Mouse (Mus musculus) neural tube, embryonic 14.5 days (tissue): ENCODE results near the gene Sesn1. TPM values are rescaled to one million over a fixed set of nuclear protein-coding genes. Genes with fewer than 3 reads are reported as not detected.

ENCODE experiments used
- ATAC-seq: fragments of 200-750 bp; cut with Nextera tagmentation; 2 replicates; pipeline ENCODE4 v1.8.0; 2017; ENCODE audit warnings: low read depth, mild to moderate bottlenecking, moderate TSS enrichment, moderate library complexity
- H3K27ac ChIP-seq: fragments of 300-500 bp; sonication (generic); 2 replicates; pipeline ENCODE4 v1.5.1; 2014; ENCODE audit warnings: low read depth, mild to moderate bottlenecking, control low read depth, low read length, moderate library complexity, mixed read lengths
- H3K27me3 ChIP-seq: fragments of 300-500 bp; sonication (generic); 2 replicates; pipeline ENCODE4 v1.6.1; 2014; ENCODE audit warnings: low read length; ENCODE audit not compliant: control insufficient read depth, insufficient read depth
- H3K36me3 ChIP-seq: fragments of 300-500 bp; sonication (generic); 2 replicates; pipeline ENCODE4 v1.6.1; 2014; ENCODE audit warnings: low read length, mixed read lengths; ENCODE audit not compliant: control insufficient read depth, insufficient read depth
- H3K4me1 ChIP-seq: fragments of 300-500 bp; sonication (generic); 2 replicates; pipeline ENCODE4 v1.6.1; 2014; ENCODE audit warnings: low read length; ENCODE audit not compliant: control insufficient read depth, insufficient read depth
- H3K4me2 ChIP-seq: fragments of 300-500 bp; sonication (generic); 2 replicates; pipeline ENCODE4 v1.6.1; 2014; ENCODE audit warnings: mild to moderate bottlenecking, low read depth, low read length, control low read depth
- H3K4me3 ChIP-seq: fragments of 300-500 bp; sonication (generic); 2 replicates; pipeline ENCODE4 v1.5.1; 2014; ENCODE audit warnings: low read depth, low read length, control low read depth, mixed read lengths
- H3K9ac ChIP-seq: fragments of 300-500 bp; sonication (generic); replicated peaks from 2 replicates; pipeline ENCODE4 v1.6.1; 2014; ENCODE audit warnings: low read depth, mild to moderate bottlenecking, control low read depth, low read length, mixed read lengths
- H3K9me3 ChIP-seq: fragments of 300-500 bp; sonication (generic); 2 replicates; pipeline ENCODE4 v1.6.1; 2016; ENCODE audit warnings: low read length; ENCODE audit not compliant: control insufficient read depth
- WGBS: fragments of 180-500 bp; shearing (Covaris S2); extraction: QIAGEN DNeasy Blood & Tissue Kit; methylation state at CpG from one replicate; pipeline ENCODE4 v1.1.7; 2014; 5-methylcytosine and 5-hydroxymethylcytosine counted together
- polyA plus RNA-seq: library from polyadenylated mRNA; unstranded; fragments of >200 nt; fragmentation: Nextera tagmentation; extraction: Ambion mirVana; gene quantifications from 2 replicates; pipeline ENCODE4 v1.2.1, GENCODE M21; 2014

Sesn1 gene
- polyA plus RNA-seq, 1 experiment from 2014 or later: 30.6 TPM

- Histone ChIP-seq H3K27me3 (no peaks in the 10 kb centered on the region), H3K4me2 (no peak overlapping the region), H3K4me1 (no peaks in the 10 kb centered on the region), H3K27ac (no peak overlapping the region), H3K36me3 (no peaks in the 10 kb centered on the region), H3K9me3 (no peaks in the 10 kb centered on the region), H3K4me3 (no peak overlapping the region), H3K9ac (no peak overlapping the region)
- 98% methylated on average over 8 of the region's 8 CpGs for WGBS
- no peak for ATAC-seq
Observed at GRCm38 (mm10) chr10:41847737-41848136, 38.0 kb downstream of the Sesn1 start.

- Histone ChIP-seq H3K9me3 (no peaks in the 10 kb centered on the region), H3K4me2 (no peak overlapping the region), H3K27ac (no peak overlapping the region), H3K36me3 (no peaks in the 10 kb centered on the region), H3K27me3 (no peaks in the 10 kb centered on the region), H3K4me3 (no peak overlapping the region), H3K4me1 (no peaks in the 10 kb centered on the region), H3K9ac (no peak overlapping the region)
- WGBS: 90% methylated on average over 2 of the region's 2 CpGs
- no peak for ATAC-seq
Observed at GRCm38 (mm10) chr10:41848721-41849120, 39.0 kb downstream of the Sesn1 start.

GRCm38 (mm10) chr10:41859820-41860219 lies 50.1 kb downstream of the Sesn1 start:
- no peak overlapping the region for H3K9ac ChIP-seq
- H3K4me1 ChIP-seq: no peaks in the 10 kb centered on the region
- H3K9me3 ChIP-seq: no peaks in the 10 kb centered on the region
- ATAC-seq: no peak
- H3K27me3 ChIP-seq: no peaks in the 10 kb centered on the region
- no peak overlapping the region for H3K27ac ChIP-seq
- H3K4me2 ChIP-seq: no peak overlapping the region
- H3K36me3 ChIP-seq: no peaks in the 10 kb centered on the region
- H3K4me3 ChIP-seq: no peak overlapping the region

- Histone ChIP-seq H3K36me3 (no peaks in the 10 kb centered on the region), H3K4me3 (no peak overlapping the region), H3K27ac (no peak overlapping the region), H3K27me3 (no peaks in the 10 kb centered on the region), H3K9ac (no peak overlapping the region), H3K4me1 (no peaks in the 10 kb centered on the region), H3K4me2 (no peak overlapping the region), H3K9me3 (no peaks in the 10 kb centered on the region)
- ATAC-seq: no peak
- 75% methylated on average over 2 of the region's 2 CpGs for WGBS
Observed at GRCm38 (mm10) chr10:41860275-41860688, 50.5 kb downstream of the Sesn1 start.

- Histone ChIP-seq H3K4me3 (no peak overlapping the region), H3K27me3 (no peaks in the 10 kb centered on the region), H3K4me1 (0 out of 2 replicates have a peak, but pooled peaks cover 6% of the 10 kb centered on the region), H3K27ac (no peak overlapping the region), H3K4me2 (no peak overlapping the region), H3K36me3 (no peaks in the 10 kb centered on the region), H3K9ac (no peak overlapping the region), H3K9me3 (no peaks in the 10 kb centered on the region)
- no peak for ATAC-seq
- 76% methylated on average over 2 of the region's 2 CpGs for WGBS
Observed at GRCm38 (mm10) chr10:41863053-41863452, 53.3 kb downstream of the Sesn1 start.

- 76% methylated on average over 3 of the region's 3 CpGs for WGBS
- H3K27me3 ChIP-seq: no peaks in the 10 kb centered on the region
- H3K4me1 ChIP-seq: 0 out of 2 replicates have a peak, but pooled peaks cover 6% of the 10 kb centered on the region
- no peak overlapping the region for H3K4me3 ChIP-seq
- no peak overlapping the region for H3K27ac ChIP-seq
- H3K4me2 ChIP-seq: no peak overlapping the region
- H3K9ac ChIP-seq: no peak overlapping the region
- H3K9me3 ChIP-seq: no peaks in the 10 kb centered on the region
- 0 out of 2 replicates have a peak, but pooled peaks have one; percentile 38 for ATAC-seq
- H3K36me3 ChIP-seq: no peaks in the 10 kb centered on the region
Observed at GRCm38 (mm10) chr10:41866069-41866837, 56.5 kb downstream of the Sesn1 start.

- H3K9ac ChIP-seq: no peak overlapping the region
- no peak overlapping the region for H3K27ac ChIP-seq
- no peak overlapping the region for H3K4me3 ChIP-seq
- H3K4me1 ChIP-seq: 0 out of 2 replicates have a peak, but pooled peaks cover 6% of the 10 kb centered on the region
- H3K9me3 ChIP-seq: no peaks in the 10 kb centered on the region
- no peak overlapping the region for H3K4me2 ChIP-seq
- ATAC-seq: no peak
- no peaks in the 10 kb centered on the region for H3K36me3 ChIP-seq
- H3K27me3 ChIP-seq: no peaks in the 10 kb centered on the region
Observed at GRCm38 (mm10) chr10:41866838-41867154, 57.1 kb downstream of the Sesn1 start.

- 69% methylated on average over 5 of the region's 5 CpGs for WGBS
- no peaks in the 10 kb centered on the region for H3K27me3 ChIP-seq
- peak; percentile 46; the same call in 1 of the 2 replicates for ATAC-seq
- no peak overlapping the region for H3K27ac ChIP-seq
- no peaks in the 10 kb centered on the region for H3K36me3 ChIP-seq
- H3K4me3 ChIP-seq: no peak overlapping the region
- H3K4me2 ChIP-seq: no peak overlapping the region
- H3K9ac ChIP-seq: no peak overlapping the region
- 0 out of 2 replicates have a peak, but pooled peaks cover 6% of the 10 kb centered on the region for H3K4me1 ChIP-seq
- no peaks in the 10 kb centered on the region for H3K9me3 ChIP-seq
Observed at GRCm38 (mm10) chr10:41867956-41868355, 58.2 kb downstream of the Sesn1 start.

GRCm38 (mm10) chr10:41870101-41870500 lies 60.4 kb downstream of the Sesn1 start:
- Histone ChIP-seq H3K4me1 (0 out of 2 replicates have a peak, but pooled peaks cover 6% of the 10 kb centered on the region), H3K4me3 (no peak overlapping the region), H3K27ac (no peak overlapping the region), H3K9me3 (no peaks in the 10 kb centered on the region), H3K9ac (no peak overlapping the region), H3K4me2 (no peak overlapping the region), H3K36me3 (no peaks in the 10 kb centered on the region), H3K27me3 (no peaks in the 10 kb centered on the region)
- WGBS: 57% methylated on average over 2 of the region's 2 CpGs
- no peak for ATAC-seq
